Mouse (Mus musculus) cerebellum, adult 2 months (tissue): ENCODE measurements around the gene Crtac1.

Source experiments
- CTCF ChIP-seq: fragments of 200-500 bp; IDR thresholded peaks from 2 replicates; pipeline ENCODE4 v1.5.1; 2011; ENCODE audit warnings: low read depth, mild to moderate bottlenecking, control low read depth, low read length, moderate library complexity, borderline replicate concordance; ENCODE audit not compliant: insufficient read depth
- POLR2A ChIP-seq: fragments of 200-500 bp; IDR thresholded peaks from 2 replicates; pipeline ENCODE4 v1.6.1; 2011; ENCODE audit warnings: low read length, control low read depth, borderline replicate concordance; ENCODE audit not compliant: insufficient read depth

GRCm38 (mm10) chr19:42237602-42238340 lies 193.8 kb downstream of the Crtac1 start:
- TF ChIP-seq POLR2A (no peak), CTCF (no peak)
